Mouse (Mus musculus): Measurements from ENCODE around the gene Gbp2.
"Not testable (repeated sequence)": the region's sequence is repeated elsewhere in the genome, so short reads cannot be mapped to it uniquely, and the experiment has no call there.

The Gbp2 gene

GRCm38 (mm10) chr3:142620111-142620955 is at the start of gene Gbp2:
TSS of gene Gbp2 (plus strand) at chr3:142620602.
- DNase-seq (ENCODE audit: low read depth, low spot score), result no peak

GRCm38 (mm10) chr3:142570738-142571137 is 49.7 kb upstream of the Gbp2 start:
- no peak for DNase-seq (ENCODE audit: low read depth, low spot score)

- no peak for DNase-seq (ENCODE audit: low read depth, low spot score)
Measured at GRCm38 (mm10) chr3:142577108-142577507, 43.3 kb upstream of the Gbp2 start.

GRCm38 (mm10) chr3:142578342-142578741 is 42.1 kb upstream of the Gbp2 start:
- DNase-seq (ENCODE audit: low read depth, low spot score), result no peak

- DNase-seq (ENCODE audit: low read depth, low spot score), result no peak
Measured at GRCm38 (mm10) chr3:142583067-142583466, 37.3 kb upstream of the Gbp2 start.

GRCm38 (mm10) chr3:142587386-142587785 is 33.0 kb upstream of the Gbp2 start:
- DNase-seq (ENCODE audit: low read depth, low spot score), result no peak

- no peak for DNase-seq (ENCODE audit: low read depth, low spot score)
Measured at GRCm38 (mm10) chr3:142588888-142589287, 31.5 kb upstream of the Gbp2 start.

- no peak for DNase-seq (ENCODE audit: low read depth, low spot score)
Measured at GRCm38 (mm10) chr3:142590431-142591067, 29.9 kb upstream of the Gbp2 start.

- DNase-seq (ENCODE audit: low read depth, low spot score), result no peak
Measured at GRCm38 (mm10) chr3:142594547-142594946, 25.9 kb upstream of the Gbp2 start, which contains the start of gene Gbp2b. TSS of gene Gbp2b (plus strand) at chr3:142594847.

- no peak for DNase-seq (ENCODE audit: low read depth, low spot score)
Measured at GRCm38 (mm10) chr3:142597923-142598322, 22.5 kb upstream of the Gbp2 start.

- no peak for DNase-seq (ENCODE audit: low read depth, low spot score)
Measured at GRCm38 (mm10) chr3:142601675-142602074, 18.7 kb upstream of the Gbp2 start.

- DNase-seq (ENCODE audit: low read depth, low spot score), result no peak
Measured at GRCm38 (mm10) chr3:142618658-142619057, 1.7 kb upstream of the Gbp2 start.

GRCm38 (mm10) chr3:142619606-142620005 is 796 bp upstream of the Gbp2 start:
- DNase-seq (ENCODE audit: low read depth, low spot score), result no peak

- no peak for DNase-seq (ENCODE audit: low read depth, low spot score)
Measured at GRCm38 (mm10) chr3:142620956-142621562, 657 bp downstream of the Gbp2 start.

GRCm38 (mm10) chr3:142630385-142630784 is 10.0 kb downstream of the Gbp2 start:
- no peak for DNase-seq (ENCODE audit: low read depth, low spot score)

- peak; percentile 3 for DNase-seq (ENCODE audit: low read depth, low spot score)
Measured at GRCm38 (mm10) chr3:142640201-142640600, 19.8 kb downstream of the Gbp2 start.

- peak; percentile 15 for DNase-seq (ENCODE audit: low read depth, low spot score)
Measured at GRCm38 (mm10) chr3:142645949-142646348, 25.5 kb downstream of the Gbp2 start.

- DNase-seq (ENCODE audit: low read depth, low spot score), result not testable (repeated sequence)
Measured at GRCm38 (mm10) chr3:142647836-142648235, 27.4 kb downstream of the Gbp2 start.

- no peak for DNase-seq (ENCODE audit: low read depth, low spot score)
Measured at GRCm38 (mm10) chr3:142650205-142650604, 29.8 kb downstream of the Gbp2 start.

- no peak for DNase-seq (ENCODE audit: low read depth, low spot score)
Measured at GRCm38 (mm10) chr3:142664723-142665122, 44.3 kb downstream of the Gbp2 start.

GRCm38 (mm10) chr3:142674607-142675006 is 54.2 kb downstream of the Gbp2 start:
- peak; percentile 4 for DNase-seq (ENCODE audit: low read depth, low spot score)

Data from retina, adult 2 months (tissue).